Mouse (Mus musculus): Measurements from ENCODE around the gene Agmat. TPM values are rescaled to one million over a fixed set of nuclear protein-coding genes. Genes with fewer than 3 reads are reported as not detected.
A peak's percentile ranks its signal among the peaks of the same experiment; 100 is the strongest.

The Agmat gene
- polyA plus RNA-seq, 2 experiments, result 0.21 TPM; not detected in 1

GRCm38 (mm10) chr4:141784835-141785234 is 38.4 kb downstream of the Agmat start:
- no peak for TF ChIP-seq POLR2A (IDR thresholded peaks at IDR 0.05; ENCODE audit: borderline replicate concordance, extremely low read depth, insufficient read depth, insufficient read length)
- Histone ChIP-seq H3K4me3 (replicated peaks; ENCODE audit: low read length) (no peak overlapping the region), H3K4me1 (ENCODE audit: control insufficient read depth, insufficient read depth, low read length) (peaks cover 4% of the 10 kb centered on the region; the same call in 1 of the 2 replicates), H3K9ac (ENCODE audit: low read depth, low read length, severe bottlenecking) (no peak overlapping the region), H3K27me3 (ENCODE audit: control insufficient read depth, insufficient read depth, low read length) (no peaks in the 10 kb centered on the region), H3K36me3 (ENCODE audit: control insufficient read depth, insufficient read depth, low read length) (peaks cover 63% of the 10 kb centered on the region), H3K9me3 (ENCODE audit: control insufficient read depth, low read length) (no peaks in the 10 kb centered on the region), H3K4me2 (replicated peaks; ENCODE audit: low read depth, low read length, severe bottlenecking) (no peak overlapping the region), H3K27ac (replicated peaks; ENCODE audit: low read depth, low read length) (no peak overlapping the region)
- ATAC-seq (ENCODE audit: low FRiP score, low read depth) (no peak), DNase-seq (ENCODE audit: low spot score) (no peak)
- 74% methylated on average over 5 of the region's 5 CpGs for WGBS

- no peak overlapping the region for H3K9ac ChIP-seq (ENCODE audit: low read depth, low read length, severe bottlenecking)
- no peaks in the 10 kb centered on the region for H3K27me3 ChIP-seq (ENCODE audit: control insufficient read depth, insufficient read depth, low read length)
- H3K4me2 ChIP-seq (replicated peaks; ENCODE audit: low read depth, low read length, severe bottlenecking), result no peak overlapping the region
- no peak overlapping the region for H3K4me3 ChIP-seq (replicated peaks; ENCODE audit: low read length)
- TF ChIP-seq POLR2A (IDR thresholded peaks at IDR 0.05; ENCODE audit: borderline replicate concordance, extremely low read depth, insufficient read depth, insufficient read length), result no peak
- H3K4me1 ChIP-seq (ENCODE audit: control insufficient read depth, insufficient read depth, low read length), result peaks cover 6% of the 10 kb centered on the region; the same call in 1 of the 2 replicates
- H3K27ac ChIP-seq (replicated peaks; ENCODE audit: low read depth, low read length), result no peak overlapping the region; the same call in 1 of the 2 replicates
- DNase-seq (ENCODE audit: low spot score) (no peak), ATAC-seq (ENCODE audit: low FRiP score, low read depth) (no peak)
- no peaks in the 10 kb centered on the region for H3K9me3 ChIP-seq (ENCODE audit: control insufficient read depth, low read length)
- H3K36me3 ChIP-seq (ENCODE audit: control insufficient read depth, insufficient read depth, low read length), result peaks cover 52% of the 10 kb centered on the region
- 88% methylated on average over 13 of the region's 13 CpGs for WGBS
These were observed 39.7 kb downstream of the Agmat start for GRCm38 (mm10) chr4:141786141-141786540.

- TF ChIP-seq POLR2A (IDR thresholded peaks at IDR 0.05; ENCODE audit: borderline replicate concordance, extremely low read depth, insufficient read depth, insufficient read length), result no peak
- Histone ChIP-seq H3K4me2 (replicated peaks; ENCODE audit: low read depth, low read length, severe bottlenecking) (no peak overlapping the region), H3K4me3 (replicated peaks; ENCODE audit: low read length) (no peak overlapping the region), H3K27me3 (ENCODE audit: control insufficient read depth, insufficient read depth, low read length) (no peaks in the 10 kb centered on the region), H3K9ac (ENCODE audit: low read depth, low read length, severe bottlenecking) (no peak overlapping the region), H3K9me3 (ENCODE audit: control insufficient read depth, low read length) (no peaks in the 10 kb centered on the region), H3K36me3 (ENCODE audit: control insufficient read depth, insufficient read depth, low read length) (peaks cover 43% of the 10 kb centered on the region), H3K4me1 (ENCODE audit: control insufficient read depth, insufficient read depth, low read length) (peaks cover 6% of the 10 kb centered on the region; the same call in 1 of the 2 replicates), H3K27ac (replicated peaks; ENCODE audit: low read depth, low read length) (0 out of 2 replicates have a peak overlapping the region, but pooled peaks have one; percentile 33)
- 52% methylated on average over 6 of the region's 6 CpGs for WGBS
- no peak for ATAC-seq (ENCODE audit: low FRiP score, low read depth)
- DNase-seq (ENCODE audit: low spot score), result peak; percentile 31
These were observed 40.6 kb downstream of the Agmat start for GRCm38 (mm10) chr4:141787046-141787445.

- ATAC-seq (ENCODE audit: low FRiP score, low read depth) (no peak), DNase-seq (ENCODE audit: low spot score) (no peak)
- no peak overlapping the region for H3K27ac ChIP-seq (replicated peaks; ENCODE audit: low read depth, low read length)
- H3K4me3 ChIP-seq (replicated peaks; ENCODE audit: low read length), result no peak overlapping the region
- H3K36me3 ChIP-seq (ENCODE audit: control insufficient read depth, insufficient read depth, low read length), result peaks cover 39% of the 10 kb centered on the region
- H3K9ac ChIP-seq (ENCODE audit: low read depth, low read length, severe bottlenecking), result no peak overlapping the region
- no peaks in the 10 kb centered on the region for H3K9me3 ChIP-seq (ENCODE audit: control insufficient read depth, low read length)
- peaks cover 6% of the 10 kb centered on the region; the same call in 1 of the 2 replicates for H3K4me1 ChIP-seq (ENCODE audit: control insufficient read depth, insufficient read depth, low read length)
- no peak overlapping the region for H3K4me2 ChIP-seq (replicated peaks; ENCODE audit: low read depth, low read length, severe bottlenecking)
- 85% methylated on average over 7 of the region's 7 CpGs for WGBS
- TF ChIP-seq POLR2A (IDR thresholded peaks at IDR 0.05; ENCODE audit: borderline replicate concordance, extremely low read depth, insufficient read depth, insufficient read length), result no peak
- H3K27me3 ChIP-seq (ENCODE audit: control insufficient read depth, insufficient read depth, low read length), result no peaks in the 10 kb centered on the region
These were observed 41.0 kb downstream of the Agmat start for GRCm38 (mm10) chr4:141787462-141787861.

GRCm38 (mm10) chr4:141789564-141790218 is 43.2 kb downstream of the Agmat start:
- TF ChIP-seq POLR2A (IDR thresholded peaks at IDR 0.05; ENCODE audit: borderline replicate concordance, extremely low read depth, insufficient read depth, insufficient read length), result no peak
- H3K4me3 ChIP-seq (replicated peaks; ENCODE audit: low read length), result peak overlapping the region; percentile 97
- H3K9me3 ChIP-seq (ENCODE audit: control insufficient read depth, low read length), result no peaks in the 10 kb centered on the region
- H3K36me3 ChIP-seq (ENCODE audit: control insufficient read depth, insufficient read depth, low read length), result peaks cover 18% of the 10 kb centered on the region
- ATAC-seq (ENCODE audit: low FRiP score, low read depth), result no peak
- H3K27me3 ChIP-seq (ENCODE audit: control insufficient read depth, insufficient read depth, low read length), result no peaks in the 10 kb centered on the region
- WGBS, result 49% methylated on average over 3 of the region's 3 CpGs
- DNase-seq (ENCODE audit: low spot score), result no peak
- peak overlapping the region; percentile 87 for H3K9ac ChIP-seq (ENCODE audit: low read depth, low read length, severe bottlenecking)
- peaks cover 6% of the 10 kb centered on the region; the same call in 1 of the 2 replicates for H3K4me1 ChIP-seq (ENCODE audit: control insufficient read depth, insufficient read depth, low read length)
- H3K4me2 ChIP-seq (replicated peaks; ENCODE audit: low read depth, low read length, severe bottlenecking), result peak overlapping the region; percentile 89
- H3K27ac ChIP-seq (replicated peaks; ENCODE audit: low read depth, low read length), result 0 out of 2 replicates have a peak overlapping the region, but pooled peaks have one; percentile 58

Data from limb, embryonic 14.5 days (tissue).